Mouse (Mus musculus) midbrain, embryonic 13.5 days (tissue): ENCODE results near the gene Arid5b. TPM values are rescaled to one million over a fixed set of nuclear protein-coding genes. Genes with fewer than 3 reads are reported as not detected.
A peak's percentile ranks its signal among the peaks of the same experiment; 100 is the strongest.

Source experiments
- ATAC-seq: fragments of 200-750 bp; cut with Nextera tagmentation; 2 replicates; pipeline ENCODE4 v1.8.0; 2017; ENCODE audit warnings: mild to moderate bottlenecking, moderate TSS enrichment, moderate library complexity
- H3K27ac ChIP-seq: fragments of 300-500 bp; sonication (generic); 2 replicates; pipeline ENCODE4 v1.5.1; 2015; ENCODE audit warnings: inconsistent platforms, mild to moderate bottlenecking, moderate library complexity
- H3K27me3 ChIP-seq: fragments of 300-500 bp; sonication (generic); 2 replicates; pipeline ENCODE4 v1.6.1; 2015; ENCODE audit warnings: mild to moderate bottlenecking, inconsistent platforms
- H3K36me3 ChIP-seq: fragments of 300-500 bp; sonication (generic); 2 replicates; pipeline ENCODE4 v1.6.1; 2015; ENCODE audit warnings: mild to moderate bottlenecking, inconsistent platforms
- H3K4me1 ChIP-seq: fragments of 300-500 bp; sonication (generic); replicated peaks from 2 replicates; pipeline ENCODE4 v1.6.1; 2015; ENCODE audit warnings: inconsistent platforms
- H3K4me2 ChIP-seq: fragments of 300-500 bp; sonication (generic); replicated peaks from 2 replicates; pipeline ENCODE4 v1.6.1; 2015; ENCODE audit warnings: moderate library complexity, mild to moderate bottlenecking, inconsistent platforms
- H3K4me3 ChIP-seq: fragments of 300-500 bp; sonication (generic); replicated peaks from 2 replicates; pipeline ENCODE4 v1.5.1; 2015; ENCODE audit warnings: mild to moderate bottlenecking, inconsistent platforms
- H3K9ac ChIP-seq: fragments of 300-500 bp; sonication (generic); replicated peaks from 2 replicates; pipeline ENCODE4 v1.6.1; 2015; ENCODE audit warnings: mild to moderate bottlenecking, inconsistent platforms
- H3K9me3 ChIP-seq: fragments of 300-500 bp; sonication (generic); 2 replicates; pipeline ENCODE4 v1.6.1; 2016; ENCODE audit warnings: mild to moderate bottlenecking, inconsistent platforms
- WGBS: fragments of 180-500 bp; shearing (Covaris S2); methylation state at CpG from one replicate; pipeline ENCODE4 v1.1.7; 2015; 5-methylcytosine and 5-hydroxymethylcytosine counted together
- polyA plus RNA-seq: library from polyadenylated mRNA; unstranded; fragments of >200 nt; fragmentation: Nextera tagmentation; extraction: Ambion mirVana; gene quantifications from 2 replicates; pipeline ENCODE4 v1.2.1, GENCODE M21; 2015

The Arid5b gene
- polyA plus RNA-seq, 1 experiment from 2014 or later = 20.5 TPM

DNA sequence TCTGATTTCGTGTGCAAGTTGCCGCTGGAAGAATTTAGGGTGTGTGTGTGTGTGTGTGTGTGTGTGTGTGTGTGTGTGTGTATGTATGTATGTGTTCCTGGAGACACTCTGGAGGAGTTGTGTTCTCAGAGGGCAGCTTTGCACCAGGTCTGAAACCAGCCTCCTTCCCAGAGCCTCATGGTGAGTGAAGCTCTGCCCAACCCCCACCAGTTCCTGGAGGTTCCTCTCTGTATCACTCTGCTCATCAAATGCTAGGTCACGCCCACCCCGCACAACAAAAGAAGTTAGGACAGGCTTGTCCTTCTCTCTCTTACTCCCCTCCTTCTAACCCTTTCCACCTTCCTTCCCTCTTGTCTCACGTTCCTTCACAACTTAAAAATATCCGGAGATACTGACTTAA, 234.6 kb downstream of the Arid5b start:
- H3K4me1 ChIP-seq = peaks cover 22% of the 10 kb centered on the region
- H3K4me2 ChIP-seq = no peak overlapping the region
- H3K9me3 ChIP-seq = no peaks in the 10 kb centered on the region
- no peak overlapping the region for H3K9ac ChIP-seq
- H3K4me3 ChIP-seq = no peak overlapping the region
- H3K27me3 ChIP-seq = no peaks in the 10 kb centered on the region; the same call in 1 of the 2 replicates
- 33% methylated on average over 6 of the region's 6 CpGs for WGBS
- H3K27ac ChIP-seq = no peak overlapping the region
- peaks cover 3% of the 10 kb centered on the region; the same call in 1 of the 2 replicates for H3K36me3 ChIP-seq
- ATAC-seq = peak; percentile 29; the same call in 1 of the 2 replicates
